Mouse (Mus musculus) urinary bladder, postnatal 0 days (tissue): ENCODE data around the gene Plscr2. TPM values are rescaled to one million over a fixed set of nuclear protein-coding genes. Genes with fewer than 3 reads are reported as not detected.

Source experiments
- microRNA-seq: library from miRNA; unstranded; fragments of <30 nt; microRNA quantifications from one replicate; pipeline ENCODE4, GENCODE M21; 2016
- polyA plus RNA-seq: library from polyadenylated mRNA; unstranded; fragments of >200 nt; fragmentation: Nextera tagmentation; extraction: Ambion mirVana; gene quantifications from 2 replicates; pipeline ENCODE4 v1.2.1, GENCODE M21; 2015

The Plscr2 gene
- polyA plus RNA-seq, result 3.9 and 7.3 TPM in 2 replicates

GRCm38 (mm10) chr9:92275486-92276207 is at the start of gene Plscr2:
Gene Plscr2 (plus strand): TSS chr9:92275602.

GRCm38 (mm10) chr9:92249447-92249852 is 26.0 kb upstream of the Plscr2 start, which contains the start of gene Plscr1:
Gene Plscr1 (plus strand): TSS chr9:92249750.

GRCm38 (mm10) chr9:92309077-92309476 is 33.7 kb downstream of the Plscr2 start, which contains the start of gene 1700057G04Rik:
Gene 1700057G04Rik (plus strand): TSS chr9:92309377.

Small RNAs within 50 kb of the gene (microRNA-seq; reads per million reads assigned to microRNA genes)
- not detected for gene Mir6386

Other genes starting within 250 kb of the Plscr2 start
- gene Plscr5, start 82.7 kb upstream of the Plscr2 start, polyA plus RNA-seq, result 0.17 and 0.22 TPM in 2 replicates
- gene Plscr1, start 25.9 kb upstream of the Plscr2 start, polyA plus RNA-seq, result 15.6 and 17.6 TPM in 2 replicates
- gene 1700057G04Rik, start 33.8 kb downstream of the Plscr2 start, polyA plus RNA-seq, result not detected in 2 replicates
- gene Plscr4, start 181.8 kb downstream of the Plscr2 start, polyA plus RNA-seq, result 9.6 and 10.4 TPM in 2 replicates